Mouse (Mus musculus) inflammation-experienced regulatory T-cells, adult 6 months (primary cell): ENCODE results near the gene Hdac4. TPM values are rescaled to one million over a fixed set of nuclear protein-coding genes. Genes with fewer than 3 reads are reported as not detected.

Experiments
- ATAC-seq: one replicate; pipeline ENCODE4 v1.8.0; 2017
- polyA plus RNA-seq, 3 experiments: library from polyadenylated mRNA; unstranded; fragments of 100-300 nt; shearing (Covaris generic); gene quantifications; one replicate each; pipeline ENCODE4 v1.2.1; 2017

Gene Hdac4
- polyA plus RNA-seq, 3 experiments from 2014 or later = 42.9 to 75.8 (median 72.7) TPM

DNA sequence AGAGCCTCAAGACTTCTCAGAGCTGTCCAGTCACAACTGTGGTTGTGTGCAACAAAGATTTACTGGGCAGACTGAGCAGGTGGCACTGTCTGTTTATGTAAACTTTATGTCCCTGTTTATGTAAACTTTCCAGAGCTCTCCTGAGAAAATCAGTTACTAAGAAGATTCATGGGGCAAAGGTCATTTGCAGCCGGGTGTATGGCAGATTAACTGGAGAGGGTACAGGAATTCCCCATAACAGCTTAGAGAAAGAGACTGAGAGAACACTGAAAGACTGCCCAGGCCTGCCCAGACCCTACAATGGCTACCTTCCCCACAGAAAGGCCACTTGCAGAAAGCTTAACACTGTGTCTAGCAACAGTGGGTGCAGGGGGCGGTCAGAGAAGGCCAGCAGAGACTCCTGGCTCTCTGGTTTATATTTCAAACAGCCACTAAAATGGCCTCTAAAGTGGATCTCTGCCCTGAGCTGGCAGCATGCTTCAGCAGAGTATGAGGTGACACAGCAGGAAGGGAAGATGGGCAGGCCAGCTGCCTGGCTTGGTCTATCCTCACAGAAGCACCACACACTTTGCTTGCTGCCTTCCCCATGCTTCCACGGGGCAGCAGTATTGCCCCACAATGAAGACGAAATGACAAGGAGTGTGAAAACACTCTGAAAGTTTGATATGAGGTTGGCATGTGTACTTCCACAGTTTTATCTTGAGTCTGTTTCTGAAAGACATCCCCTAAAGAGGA is 179.4 kb downstream of the Hdac4 start:
- no peak for ATAC-seq

DNA sequence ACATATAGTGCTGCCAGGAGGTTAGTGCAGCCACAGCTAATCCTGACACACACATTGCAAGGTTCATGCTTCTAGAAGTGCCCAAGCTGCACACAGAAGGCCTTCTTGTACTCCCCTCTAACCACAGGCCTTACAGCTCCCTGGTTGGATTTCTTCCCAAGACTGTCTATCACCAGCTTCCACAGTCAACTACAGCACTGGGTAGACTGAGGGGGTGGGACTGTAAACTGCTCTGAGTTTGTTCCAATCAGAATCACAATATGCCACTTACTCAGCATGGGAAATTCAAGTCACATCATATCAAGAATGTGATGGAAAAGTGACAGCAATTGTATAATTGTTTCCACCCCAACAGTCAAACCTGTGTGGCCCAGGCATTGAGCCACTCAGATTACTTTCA is 180.2 kb downstream of the Hdac4 start:
- ATAC-seq = peak; percentile 58

DNA sequence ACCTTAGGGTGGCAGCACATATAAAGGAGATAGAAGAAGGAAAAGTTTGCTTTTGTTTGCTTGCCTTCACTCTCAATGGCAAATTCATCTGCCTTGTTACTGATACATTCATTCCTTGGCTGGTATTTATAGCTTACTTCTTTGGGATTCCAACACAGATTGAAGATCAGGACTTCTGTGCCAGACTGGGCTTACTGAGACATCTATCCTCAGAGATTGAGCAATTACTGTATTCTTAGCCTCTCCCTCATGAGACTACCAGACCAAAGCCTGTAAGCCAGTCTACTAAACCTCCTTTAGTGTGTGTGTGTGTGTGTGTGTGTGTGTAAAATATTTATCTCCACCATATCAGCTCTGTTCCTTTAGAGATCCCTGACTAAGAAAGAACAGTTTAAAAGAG is 181.0 kb downstream of the Hdac4 start:
- no peak for ATAC-seq

DNA sequence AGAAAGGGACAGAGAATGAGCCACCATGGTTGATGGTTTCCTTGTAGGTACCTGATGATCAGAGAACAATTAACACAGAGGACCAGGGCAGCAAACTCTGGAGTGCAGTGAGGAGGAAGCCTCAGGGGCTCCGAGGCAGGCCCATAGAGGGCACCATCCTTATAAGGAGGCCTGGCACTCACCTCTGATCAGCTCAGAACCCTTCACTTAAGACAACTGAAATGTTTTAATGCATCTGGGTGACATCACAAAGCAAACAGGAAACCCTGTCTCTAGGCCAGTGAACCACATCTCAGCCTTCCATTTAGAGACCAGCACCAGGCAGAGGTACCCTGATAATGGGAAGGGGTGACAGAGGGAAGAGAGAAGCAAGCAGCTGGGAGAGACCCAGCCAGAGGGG is 188.8 kb downstream of the Hdac4 start:
- ATAC-seq = peak; percentile 65

DNA sequence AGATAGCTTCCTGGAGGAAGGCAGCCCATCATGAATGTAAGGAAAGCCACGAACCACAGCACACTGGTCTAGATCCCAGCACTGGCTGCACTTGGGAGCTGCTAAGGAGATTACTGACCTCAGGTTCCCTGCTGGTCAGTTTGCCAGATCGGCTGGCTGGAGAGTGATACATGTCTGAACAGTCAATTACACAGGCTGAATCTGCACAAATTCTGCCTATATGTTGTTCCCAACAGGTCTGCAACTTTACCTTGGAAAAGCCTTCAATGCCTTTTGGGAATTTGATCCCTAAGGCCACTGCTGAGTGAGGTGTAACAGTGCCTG is 189.9 kb downstream of the Hdac4 start:
- no peak for ATAC-seq

DNA sequence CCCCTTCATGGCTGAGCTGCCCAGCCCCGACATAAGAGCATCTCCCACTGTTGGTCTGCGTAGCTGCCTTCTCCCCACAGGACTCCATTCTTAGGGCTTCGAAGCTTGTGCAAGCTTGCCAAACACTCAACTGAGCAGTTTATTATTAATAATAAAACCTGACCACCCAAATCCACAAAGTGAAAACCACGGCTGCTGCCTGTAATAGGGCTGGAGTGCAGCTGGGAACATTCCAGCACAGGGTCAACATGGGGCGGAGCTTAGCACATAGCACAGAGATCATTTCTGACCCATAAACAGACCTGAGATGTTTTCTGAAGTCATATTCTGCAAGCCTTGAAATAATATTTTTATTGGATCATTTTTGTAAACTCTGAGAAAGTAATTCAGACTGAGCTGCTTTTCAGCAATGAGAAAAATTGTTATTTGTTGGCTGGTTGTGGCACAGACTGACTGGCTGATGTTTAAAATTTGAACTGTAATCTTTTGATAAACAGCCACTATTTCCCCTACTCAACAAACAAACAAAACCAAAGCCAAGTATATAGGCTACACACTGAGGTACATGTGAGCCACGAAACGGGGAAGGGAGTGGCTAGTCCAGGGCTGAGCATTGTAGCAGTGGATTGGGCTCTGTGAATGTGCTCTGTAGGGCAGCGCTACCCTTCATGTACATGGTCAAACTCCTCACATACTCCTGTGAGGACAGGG is 190.4 kb downstream of the Hdac4 start:
- ATAC-seq = no peak

DNA sequence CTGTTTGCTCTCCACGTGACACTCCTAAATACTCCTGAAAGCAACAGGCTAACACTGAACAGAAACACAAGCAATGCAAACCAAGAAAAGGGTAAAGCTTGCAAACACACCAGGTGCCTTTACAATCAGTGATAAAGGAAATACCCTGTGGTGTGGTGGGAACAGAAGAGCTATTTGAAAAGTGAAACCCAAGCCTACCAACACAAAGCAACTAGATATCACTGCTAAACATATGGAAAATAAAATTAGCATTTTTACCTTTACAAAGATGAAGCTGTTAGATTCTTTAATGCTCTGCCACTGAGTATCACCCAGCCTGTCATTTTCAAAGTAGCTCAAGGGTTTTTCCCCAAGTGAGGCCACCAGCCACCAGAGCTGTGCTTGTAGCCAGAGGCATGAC is 191.4 kb downstream of the Hdac4 start:
- peak; percentile 74 for ATAC-seq

DNA sequence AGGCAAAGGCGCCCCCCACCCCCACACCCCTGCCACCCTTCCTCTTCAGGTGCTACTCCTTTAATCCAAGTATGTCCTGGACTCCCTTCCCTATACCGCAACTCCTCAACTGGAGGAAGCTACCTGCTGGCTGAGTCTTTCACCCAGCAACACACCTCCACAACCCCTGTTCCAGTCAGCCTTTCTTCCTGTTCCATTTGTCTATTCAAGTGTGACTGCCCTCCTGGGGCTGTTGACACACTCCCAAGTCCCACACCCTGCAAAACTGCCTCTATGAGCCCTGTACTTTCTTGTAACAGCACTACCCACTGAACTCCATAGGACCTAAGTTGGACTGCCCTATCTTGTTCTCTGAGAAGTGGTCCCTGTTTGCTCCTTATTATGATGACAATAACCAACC is 195.3 kb downstream of the Hdac4 start:
- ATAC-seq = no peak

DNA sequence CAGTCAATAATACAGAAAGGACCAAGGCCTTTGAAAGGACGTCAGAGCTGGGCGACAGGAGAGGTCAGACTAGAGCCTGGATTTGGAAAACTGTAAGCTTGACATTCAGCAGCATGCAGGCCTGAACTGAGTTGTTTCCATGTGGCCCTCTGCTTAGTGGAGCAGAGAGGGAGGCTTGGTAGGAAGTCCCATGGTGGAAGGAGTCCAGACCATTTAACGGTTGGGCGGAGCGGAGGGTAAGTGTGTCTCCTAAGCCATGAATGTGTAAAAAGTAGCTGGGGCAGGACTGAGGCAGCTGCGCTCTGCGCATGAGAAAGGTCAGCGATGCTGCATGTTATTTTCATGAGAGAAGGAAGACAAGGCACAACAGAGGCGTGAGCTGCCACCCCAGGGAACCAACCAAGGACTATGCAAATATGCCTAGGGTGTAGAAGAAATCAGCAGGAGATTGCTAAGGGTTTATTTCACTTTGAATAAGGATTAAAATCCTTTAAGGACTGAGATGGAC is 201.8 kb downstream of the Hdac4 start:
- no peak for ATAC-seq

DNA sequence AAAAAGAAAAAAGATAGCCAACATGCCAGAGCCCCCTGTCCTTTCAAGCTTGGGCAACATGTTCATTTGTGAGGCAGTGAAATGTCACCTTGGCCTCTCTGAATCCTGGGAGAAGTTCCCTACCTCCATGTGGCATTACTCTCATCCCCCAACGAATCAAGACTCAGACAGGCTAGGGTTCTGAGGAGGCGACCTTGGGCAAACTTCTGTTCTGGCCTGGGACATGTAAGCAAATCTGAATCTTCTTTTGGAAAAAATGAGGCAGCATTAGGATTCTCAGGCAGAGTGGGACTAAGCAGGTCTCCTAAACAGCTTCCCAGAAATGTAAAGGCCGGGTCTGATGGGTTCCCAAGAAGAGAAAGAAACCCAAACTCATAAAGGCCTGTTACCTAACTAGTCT is 202.8 kb downstream of the Hdac4 start:
- no peak for ATAC-seq

DNA sequence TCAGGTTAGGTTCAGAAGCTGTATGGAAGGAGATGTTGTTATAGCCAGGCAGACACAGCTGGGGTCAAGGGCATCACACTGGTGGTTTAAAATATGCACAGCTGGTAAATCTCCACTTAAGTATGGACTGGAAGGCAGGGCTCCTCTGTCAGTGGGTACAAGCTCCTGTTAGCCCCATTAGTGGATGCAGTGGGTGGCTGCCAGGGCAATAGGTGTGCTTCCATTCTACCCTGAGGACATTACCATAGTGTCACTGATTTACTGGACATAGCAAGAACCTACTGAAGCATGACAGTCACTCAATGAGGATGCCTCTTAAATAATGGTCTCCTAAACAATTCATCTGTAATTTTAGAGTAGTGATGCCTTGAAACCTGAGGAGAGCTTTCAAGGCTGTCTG is 203.9 kb downstream of the Hdac4 start:
- ATAC-seq = no peak

DNA sequence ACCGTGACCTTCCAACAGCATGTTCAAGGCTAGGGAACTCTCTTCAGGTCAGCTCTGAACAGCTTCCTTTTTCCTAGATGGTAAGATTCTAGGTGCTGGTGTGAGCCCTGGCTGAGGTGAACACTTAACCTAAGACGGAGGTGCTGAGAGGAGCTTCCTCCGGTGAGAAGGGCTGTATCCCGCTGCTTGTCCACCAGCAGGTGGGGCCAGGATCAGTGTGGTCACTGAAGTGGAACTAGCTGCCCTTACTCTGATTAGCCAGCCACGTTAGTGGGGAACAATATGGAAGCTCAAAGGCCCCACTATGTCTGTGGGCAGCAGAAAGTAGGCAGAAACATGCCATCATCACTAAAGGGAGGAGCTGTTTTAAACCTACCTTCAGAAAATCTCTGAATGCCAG is 204.6 kb downstream of the Hdac4 start:
- ATAC-seq = no peak

DNA sequence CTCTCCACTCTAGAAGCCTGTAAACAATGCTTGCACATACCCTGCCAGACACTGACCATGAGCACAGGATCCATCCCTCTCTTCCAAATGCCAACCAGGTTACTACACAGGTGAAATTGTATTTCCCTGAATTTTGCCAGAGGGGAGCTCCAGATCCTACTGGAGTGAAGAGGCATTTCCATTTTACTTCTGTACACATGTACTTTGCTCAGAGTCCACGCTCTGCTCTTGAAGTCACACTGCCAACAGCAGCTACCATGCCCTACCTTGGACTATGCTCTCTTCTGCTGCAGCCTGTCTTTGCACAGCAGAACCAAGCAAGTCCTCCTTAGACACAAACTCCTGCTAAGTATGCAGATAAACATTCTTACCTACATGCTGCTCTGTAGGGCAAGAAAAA is 206.6 kb downstream of the Hdac4 start:
- ATAC-seq = no peak

DNA sequence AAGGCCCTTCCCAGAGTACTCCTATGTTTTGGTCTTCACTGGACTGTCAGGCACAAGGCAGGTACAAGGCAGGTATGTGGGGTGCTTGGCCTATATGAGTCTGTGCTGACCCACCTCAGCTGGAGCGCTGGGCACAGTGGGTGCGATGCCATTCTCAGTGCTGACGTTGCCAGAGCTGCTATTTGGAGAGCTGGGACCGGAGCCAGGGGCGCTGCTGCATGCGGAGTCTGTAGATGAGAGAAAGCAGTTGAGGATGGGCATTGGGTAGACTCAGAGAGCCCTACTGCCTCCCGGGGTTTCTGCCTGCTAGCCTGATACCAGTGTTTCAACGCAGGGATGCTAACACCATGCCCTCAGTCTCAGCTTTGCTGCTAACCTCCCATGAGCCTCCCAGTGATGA is 208.1 kb downstream of the Hdac4 start:
- ATAC-seq = no peak

DNA sequence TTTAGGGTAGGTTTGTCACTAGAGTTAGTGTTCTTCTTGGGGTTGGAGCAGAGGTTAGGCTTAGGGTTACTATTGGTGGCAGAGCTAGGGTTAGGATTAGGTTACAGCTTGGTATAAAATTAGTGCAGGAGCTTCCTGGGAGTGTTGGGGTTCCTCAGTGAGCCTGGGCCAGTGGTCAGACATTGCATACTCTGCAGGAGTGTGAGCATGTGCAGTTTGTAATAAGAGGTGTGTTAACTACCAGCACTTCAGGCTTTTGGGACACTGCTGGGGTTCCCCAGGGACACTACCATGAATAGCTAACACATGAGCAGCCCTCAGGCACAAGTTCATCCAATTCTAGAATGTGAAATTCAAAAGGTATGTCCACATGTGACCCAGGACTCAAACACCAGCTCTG is 209.7 kb downstream of the Hdac4 start:
- no peak for ATAC-seq

DNA sequence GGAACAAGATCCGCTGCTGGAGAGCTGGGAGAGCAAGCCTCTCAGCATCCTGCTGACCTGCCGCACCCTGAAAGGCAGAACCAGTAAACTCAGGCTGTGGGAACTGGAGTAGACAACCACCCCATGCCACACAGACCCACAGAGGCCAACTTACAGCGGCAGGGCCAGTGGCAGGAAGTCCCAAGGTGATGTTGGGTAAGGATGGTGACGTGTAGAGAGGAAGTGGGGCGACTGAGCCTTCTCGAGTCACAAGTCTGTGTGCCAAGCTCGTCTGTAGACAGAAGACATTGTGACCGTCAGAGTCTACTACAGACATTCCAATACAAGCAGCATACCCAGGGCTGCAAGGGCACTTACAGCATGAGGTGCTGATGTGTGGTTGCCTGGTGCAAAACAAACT is 211.0 kb downstream of the Hdac4 start:
- ATAC-seq = peak; percentile 86

DNA sequence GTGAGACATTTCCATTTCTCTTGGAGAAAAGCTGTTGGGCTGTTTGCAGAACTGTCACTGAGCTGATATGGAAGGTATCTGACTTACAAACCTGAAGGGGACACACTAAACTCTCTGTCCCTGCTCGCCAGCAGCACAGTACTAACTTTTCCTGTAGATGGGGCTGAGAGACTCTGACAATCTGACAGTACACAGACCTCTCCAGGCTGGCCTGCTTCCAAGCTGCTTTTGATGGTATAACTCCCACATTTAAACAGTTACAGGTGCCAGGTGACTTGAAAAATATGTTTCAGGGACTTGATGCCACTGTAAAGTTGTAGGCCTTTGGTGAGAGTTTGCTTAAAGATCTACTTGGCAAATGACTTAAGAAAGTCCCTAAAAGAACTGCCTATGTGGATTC is 214.1 kb downstream of the Hdac4 start:
- ATAC-seq = no peak

DNA sequence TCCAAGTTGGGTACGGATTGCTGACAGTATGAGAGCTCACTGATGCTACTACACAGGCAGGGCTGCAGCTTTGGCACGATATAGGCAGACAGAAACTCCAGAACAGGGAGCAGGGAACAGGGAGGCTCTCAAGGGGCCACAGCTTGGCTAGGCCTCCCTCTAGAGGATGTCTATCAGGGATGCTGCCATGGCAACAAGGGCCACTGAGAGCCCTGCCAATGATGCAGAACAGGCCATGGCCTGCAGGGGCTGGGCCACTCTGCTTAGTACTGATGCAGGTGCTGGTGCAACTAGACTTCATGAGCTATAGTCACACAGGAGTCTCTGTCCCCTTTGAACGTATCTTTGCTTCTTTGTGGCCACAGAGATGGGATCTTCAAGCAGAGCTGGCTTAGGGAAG is 217.1 kb downstream of the Hdac4 start:
- ATAC-seq = no peak

DNA sequence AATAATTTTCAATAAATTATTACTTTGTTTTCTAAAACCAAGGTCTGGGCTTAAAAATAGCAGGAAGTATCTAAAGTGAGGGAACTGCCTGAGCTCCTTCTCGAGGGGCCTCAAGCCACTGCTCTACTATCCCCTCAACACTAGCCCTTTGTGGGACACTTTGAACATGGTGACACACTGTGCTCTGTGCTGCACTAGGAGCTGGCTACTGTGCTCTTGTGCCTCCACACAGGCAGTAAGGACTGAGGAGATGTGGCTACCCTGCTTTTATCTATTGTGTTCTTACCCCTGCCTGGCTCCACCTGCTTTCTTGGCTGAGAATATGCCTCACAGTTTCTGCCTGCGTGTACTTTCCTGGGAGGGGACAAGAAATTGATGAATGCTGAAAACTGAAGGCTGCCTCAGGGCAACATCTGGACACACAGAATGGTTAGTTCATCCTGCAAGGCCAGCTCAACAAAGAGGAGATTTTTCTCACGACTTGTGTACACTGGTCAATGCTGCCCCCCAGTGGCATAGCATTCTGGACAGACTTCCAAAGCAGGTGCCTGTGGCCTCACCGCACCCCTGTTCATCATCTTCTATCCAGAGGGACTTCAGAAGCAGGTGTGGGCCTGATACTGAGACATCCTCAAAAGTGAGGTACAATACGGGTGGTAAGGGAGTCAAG is 226.7 kb downstream of the Hdac4 start:
- ATAC-seq = no peak

DNA sequence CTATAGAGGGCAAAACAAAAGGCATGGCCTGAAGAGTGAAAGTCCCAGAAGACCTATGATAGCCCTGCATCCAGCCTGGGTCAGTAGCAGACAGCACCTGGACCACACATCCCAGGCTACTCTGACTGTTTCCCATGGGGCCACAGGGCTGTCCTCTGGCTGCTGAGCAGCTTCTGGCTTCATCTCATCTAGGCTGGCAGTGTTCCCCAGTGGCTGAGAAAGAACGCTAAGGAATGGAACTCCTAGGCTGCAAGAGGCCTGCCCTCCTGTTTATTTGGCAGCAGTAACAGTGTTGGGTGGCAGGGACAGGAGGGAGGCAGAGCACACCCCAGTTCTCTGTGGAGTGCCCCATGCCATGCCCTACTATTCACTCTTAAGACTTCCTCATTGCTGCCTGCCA is 228.5 kb downstream of the Hdac4 start:
- ATAC-seq = no peak

DNA sequence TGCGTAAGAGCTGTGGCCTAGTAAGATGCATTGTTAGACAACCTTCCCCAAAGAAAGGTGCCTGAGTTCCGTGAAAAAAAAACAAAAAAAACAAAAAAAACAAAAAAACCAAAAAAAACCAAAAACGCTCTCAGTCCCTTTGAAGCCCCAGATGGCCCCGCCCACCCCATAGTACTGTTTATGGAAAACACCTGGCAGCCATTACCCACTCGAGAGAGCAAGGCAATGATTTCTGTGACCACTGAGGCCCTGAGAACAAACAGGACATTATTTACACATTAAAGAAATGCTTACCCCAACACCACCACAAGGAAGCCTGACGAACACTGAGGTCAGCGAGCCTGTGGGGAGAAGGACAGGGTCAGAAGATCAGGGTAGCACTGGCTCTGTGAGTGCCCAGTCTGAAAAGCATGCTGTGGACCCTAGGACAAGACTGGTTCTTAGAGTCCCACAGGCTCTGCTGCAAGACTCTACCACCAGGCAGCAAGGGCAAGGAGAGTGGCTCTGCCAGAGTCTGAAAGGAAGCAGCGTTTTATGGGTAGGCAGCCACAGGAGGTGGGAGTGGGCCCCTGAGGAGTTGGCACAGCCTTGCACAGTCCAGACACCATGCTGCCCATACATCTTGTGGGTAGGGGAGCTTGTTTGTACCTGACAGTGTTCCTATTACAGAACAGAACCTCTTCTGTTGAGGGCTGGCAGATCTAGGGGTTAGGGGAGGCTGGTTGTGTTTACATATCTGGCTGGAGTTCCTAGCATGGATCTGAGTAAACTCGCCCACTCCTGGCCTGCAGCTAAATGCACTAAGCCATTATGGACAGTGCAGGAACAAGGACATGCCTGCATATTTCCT is 230.8 kb downstream of the Hdac4 start:
- ATAC-seq = no peak

DNA sequence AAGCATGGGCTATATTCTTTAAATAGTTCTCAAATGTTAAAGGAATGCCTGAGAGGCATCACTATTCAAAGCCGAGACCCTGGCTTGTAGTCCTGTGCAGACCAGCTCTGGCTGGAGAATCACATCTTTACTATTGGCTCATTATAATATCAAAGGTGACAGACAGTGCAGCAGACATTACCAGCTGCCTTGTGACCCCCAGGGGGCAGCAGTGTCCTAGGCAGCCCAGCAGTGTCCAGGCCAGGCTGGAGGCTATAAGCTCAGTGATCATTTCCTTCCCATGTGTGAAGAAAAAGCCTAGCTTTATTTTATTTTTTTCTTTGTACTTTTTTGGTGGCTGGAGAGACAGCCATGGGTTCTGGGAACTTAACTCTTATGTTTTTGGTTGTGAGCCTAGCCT is 233.2 kb downstream of the Hdac4 start:
- ATAC-seq = peak; percentile 79

DNA sequence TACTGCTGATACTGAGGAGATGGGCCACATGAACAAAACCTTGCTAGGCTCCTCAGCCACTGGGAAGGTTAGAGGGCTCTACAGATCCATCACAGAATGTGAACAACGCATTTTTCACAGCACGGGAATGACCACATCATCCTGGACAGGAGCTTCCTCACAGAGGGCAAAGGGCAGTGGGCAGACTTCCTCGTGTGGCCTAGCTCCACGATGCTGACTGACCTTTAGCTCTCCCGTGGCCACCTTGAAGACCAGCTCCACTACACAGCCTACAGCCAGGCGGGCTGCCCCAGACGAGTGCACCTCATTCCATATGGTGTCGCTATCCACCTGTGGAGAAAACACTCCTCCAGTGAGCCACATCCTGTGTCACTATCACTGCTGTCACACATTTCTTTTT is 234.3 kb downstream of the Hdac4 start:
- no peak for ATAC-seq
